Mouse (Mus musculus): ENCODE results near the gene Uxs1.

Uxs1 gene

GRCm38 (mm10) chr1:43827763-43828194 lies at the start of gene Uxs1:
Uxs1 (minus strand) TSS chr1:43827800.
- peak; percentile 92 to 97 for DNase-seq (ENCODE audit: low spot score in 2 of 2)

DNA sequence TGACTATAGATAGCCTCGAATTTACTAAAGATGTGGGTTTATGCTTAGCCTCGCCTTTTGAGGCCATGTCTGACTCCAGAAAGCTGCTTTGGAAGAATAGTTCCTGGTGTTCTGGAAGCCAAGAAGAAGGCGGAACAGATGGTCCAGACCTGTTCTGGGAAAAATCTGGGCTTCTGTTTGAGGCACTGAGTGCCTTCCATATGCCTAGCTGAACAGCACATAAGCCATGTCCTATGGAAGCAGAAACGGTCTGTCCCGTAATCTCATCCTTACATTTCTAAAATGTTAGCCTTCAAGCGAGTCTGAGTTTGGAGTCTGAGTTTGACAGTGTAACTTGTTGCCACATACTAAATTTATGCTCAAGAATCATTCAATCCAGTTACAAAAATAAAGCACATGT lies 49.6 kb upstream of the Uxs1 start:
- DNase-seq (ENCODE audit: low spot score in 2 of 2): peak in 1 of 2 experiments; percentile 10

DNA sequence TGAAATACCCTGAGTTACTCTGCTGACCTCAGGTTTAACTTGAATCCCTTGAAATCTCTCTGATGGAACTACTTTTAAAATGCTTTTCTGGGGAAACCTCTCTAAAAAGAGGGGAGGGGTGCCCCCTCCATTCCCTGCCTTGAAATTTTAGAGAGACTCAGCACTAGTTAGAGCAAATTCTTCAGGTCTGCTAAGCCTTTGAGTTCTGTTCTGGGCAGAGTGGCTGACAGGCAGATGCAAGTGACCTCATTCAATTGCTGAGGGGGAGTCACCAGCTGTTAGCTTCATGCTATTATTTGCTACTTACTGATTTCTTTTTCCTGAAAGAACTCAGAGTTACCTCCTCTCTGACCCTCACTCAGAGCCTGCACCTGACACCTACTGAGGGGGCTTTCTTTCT lies 43.5 kb upstream of the Uxs1 start:
- peak in 1 of 2 experiments; percentile 7 for DNase-seq (ENCODE audit: low spot score in 2 of 2)

GRCm38 (mm10) chr1:43868510-43868909 lies 40.9 kb upstream of the Uxs1 start:
- no peak for DNase-seq (ENCODE audit: low spot score in 2 of 2)

- no peak for DNase-seq (ENCODE audit: low spot score in 2 of 2)
These were observed 37.2 kb upstream of the Uxs1 start for GRCm38 (mm10) chr1:43864758-43865157.

- DNase-seq (ENCODE audit: low spot score in 2 of 2): no peak
These were observed 35.0 kb upstream of the Uxs1 start for GRCm38 (mm10) chr1:43862614-43863013.

GRCm38 (mm10) chr1:43858988-43859387 lies 31.4 kb upstream of the Uxs1 start:
- no peak for DNase-seq (ENCODE audit: low spot score in 2 of 2)

DNA sequence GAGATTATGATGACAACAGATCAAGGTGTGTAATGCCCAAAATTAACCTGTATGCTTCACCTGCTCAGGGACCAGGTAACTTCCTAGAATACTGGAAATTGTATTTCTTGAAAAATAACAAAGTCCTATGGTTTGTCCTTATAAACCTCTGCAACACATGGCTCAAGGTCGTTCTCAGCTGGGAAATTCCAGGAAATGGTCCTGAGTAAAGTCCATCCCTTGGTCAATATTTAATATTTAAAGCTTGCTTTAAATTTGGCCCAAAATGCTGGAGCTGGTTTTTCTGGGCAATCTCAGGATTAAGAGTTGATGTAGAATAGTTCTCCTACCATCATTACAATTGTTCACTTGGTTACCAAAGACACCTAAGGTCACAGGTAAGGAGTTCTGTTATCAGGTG lies 30.1 kb upstream of the Uxs1 start:
- DNase-seq (ENCODE audit: low spot score in 2 of 2): no peak

DNA sequence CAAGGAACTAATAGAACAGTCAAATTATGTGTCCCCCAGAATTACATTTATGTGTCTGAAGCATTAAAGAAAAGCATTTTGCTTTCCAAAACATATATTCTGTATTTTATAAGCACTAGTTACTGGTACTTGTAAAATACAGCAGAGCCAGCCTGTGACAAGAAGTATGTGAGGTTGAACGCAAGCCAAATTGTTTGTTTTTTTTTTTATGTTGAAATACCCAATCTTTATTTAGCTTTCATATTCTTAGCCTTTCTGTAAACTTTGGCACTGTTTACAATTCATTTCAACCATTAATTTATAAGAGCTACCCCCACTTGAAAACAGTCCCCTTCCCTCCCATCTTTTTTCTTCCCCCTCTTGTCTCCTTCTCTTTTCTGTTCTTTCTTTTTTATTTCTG lies 28.0 kb upstream of the Uxs1 start:
- DNase-seq (ENCODE audit: low spot score in 2 of 2): no peak

DNA sequence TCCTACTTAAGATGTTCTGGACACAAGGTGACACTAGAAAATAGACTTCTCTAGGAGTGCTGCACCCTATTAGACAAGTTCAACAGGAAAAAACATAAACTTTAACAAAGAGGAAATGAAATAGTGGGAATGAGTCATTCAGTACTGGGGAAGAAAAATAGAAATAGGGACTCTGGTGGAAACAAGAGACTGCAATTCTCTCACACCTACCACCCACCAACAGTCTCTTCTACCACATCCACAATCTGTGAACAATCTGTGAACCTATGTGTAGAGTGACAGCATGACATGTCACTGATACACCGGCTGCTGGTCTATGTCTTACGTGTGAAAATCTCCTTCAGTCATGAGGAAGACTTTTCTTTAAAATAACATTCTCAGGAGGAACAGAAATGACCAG lies 15.8 kb upstream of the Uxs1 start:
- DNase-seq (ENCODE audit: low spot score in 2 of 2): no peak

GRCm38 (mm10) chr1:43837236-43837635 lies 9.6 kb upstream of the Uxs1 start:
- no peak for DNase-seq (ENCODE audit: low spot score in 2 of 2)

DNA sequence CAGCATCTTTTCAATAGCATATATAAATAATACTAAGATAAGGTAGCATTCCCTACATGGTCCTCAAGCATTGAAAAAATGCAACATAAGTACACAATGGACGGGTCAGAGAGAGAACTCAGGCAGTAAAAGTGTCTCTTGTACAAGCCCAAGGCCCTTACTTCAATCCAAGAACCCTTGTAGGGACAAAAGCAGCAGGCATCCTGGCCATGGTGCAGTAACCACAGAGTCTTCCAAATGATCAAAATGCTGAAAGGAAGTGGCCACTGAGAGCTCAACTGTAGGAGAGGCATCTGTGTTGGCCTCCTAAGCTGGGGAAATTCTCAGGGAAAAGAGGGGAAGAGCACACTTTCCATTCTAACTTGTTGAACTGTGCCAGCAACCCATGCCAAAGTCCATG lies 2.5 kb upstream of the Uxs1 start:
- no peak for DNase-seq (ENCODE audit: low spot score in 2 of 2)

GRCm38 (mm10) chr1:43827002-43827762 lies 418 bp downstream of the Uxs1 start:
- DNase-seq (ENCODE audit: low spot score in 2 of 2): no peak

DNA sequence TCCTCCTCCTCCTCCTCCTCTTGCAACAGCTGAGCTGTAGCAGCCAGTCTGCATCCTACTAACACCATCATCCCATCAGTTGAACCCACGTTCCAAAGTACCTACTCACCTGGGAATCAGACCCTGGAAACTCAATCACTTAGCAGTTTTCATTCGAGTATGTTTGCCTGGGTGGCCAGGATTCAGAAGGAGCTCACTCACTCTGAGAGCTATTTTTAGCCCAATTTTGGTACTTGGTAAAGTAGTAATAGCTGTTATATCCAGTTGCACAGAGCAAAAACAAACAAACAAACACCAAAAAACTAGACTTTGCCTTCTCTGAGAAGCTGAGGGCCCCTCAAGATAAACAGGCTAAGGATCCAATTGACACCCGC lies 985 bp downstream of the Uxs1 start:
- no peak for DNase-seq (ENCODE audit: low spot score in 2 of 2)

- DNase-seq (ENCODE audit: low spot score in 2 of 2): no peak
These were observed 4.2 kb downstream of the Uxs1 start for GRCm38 (mm10) chr1:43823406-43823805.

DNA sequence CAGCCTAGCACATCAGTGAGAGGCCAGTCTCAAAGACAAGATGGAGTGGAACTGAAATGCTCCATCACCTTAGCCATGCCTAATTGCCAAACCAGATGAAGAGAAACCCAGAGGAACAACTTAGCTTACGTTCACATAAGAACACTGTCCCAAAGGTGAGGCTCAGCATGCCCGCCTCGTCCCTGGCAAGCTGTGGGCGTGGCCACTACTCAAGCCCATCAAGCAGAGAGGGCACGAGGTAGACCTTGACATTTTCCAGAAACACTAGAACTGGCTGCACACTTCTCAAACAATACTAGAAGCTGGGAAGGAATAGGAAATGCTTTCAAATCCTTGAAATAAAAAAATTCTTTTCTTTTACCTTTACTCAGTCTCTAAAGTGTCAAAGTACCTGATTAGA lies 5.0 kb downstream of the Uxs1 start:
- DNase-seq (ENCODE audit: low spot score in 2 of 2): no peak

DNA sequence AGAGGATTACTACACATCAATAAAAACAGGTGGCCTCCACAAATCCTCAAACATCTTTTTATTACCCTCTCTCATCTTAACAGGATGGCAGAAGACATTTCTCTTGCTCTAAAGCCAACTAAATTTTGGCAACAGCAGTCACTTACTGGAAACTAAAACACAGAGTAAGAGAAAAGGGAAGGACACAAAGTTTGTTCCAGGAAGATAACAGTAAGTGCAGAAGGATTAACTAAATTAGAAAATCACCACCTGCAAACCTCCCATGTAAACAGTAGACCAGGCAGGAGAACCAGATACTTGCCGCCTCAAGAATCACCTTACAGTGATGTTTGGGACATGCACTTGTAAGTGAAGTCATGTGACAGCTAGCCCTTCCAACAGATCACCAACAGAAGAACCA lies 5.8 kb downstream of the Uxs1 start:
- DNase-seq (ENCODE audit: low spot score in 2 of 2): no peak

- no peak for DNase-seq (ENCODE audit: low spot score in 2 of 2)
These were observed 7.0 kb downstream of the Uxs1 start for GRCm38 (mm10) chr1:43820571-43820970.

GRCm38 (mm10) chr1:43819091-43819490 lies 8.5 kb downstream of the Uxs1 start:
- no peak for DNase-seq (ENCODE audit: low spot score in 2 of 2)

GRCm38 (mm10) chr1:43818356-43818755 lies 9.2 kb downstream of the Uxs1 start:
- DNase-seq (ENCODE audit: low spot score in 2 of 2): no peak

DNA sequence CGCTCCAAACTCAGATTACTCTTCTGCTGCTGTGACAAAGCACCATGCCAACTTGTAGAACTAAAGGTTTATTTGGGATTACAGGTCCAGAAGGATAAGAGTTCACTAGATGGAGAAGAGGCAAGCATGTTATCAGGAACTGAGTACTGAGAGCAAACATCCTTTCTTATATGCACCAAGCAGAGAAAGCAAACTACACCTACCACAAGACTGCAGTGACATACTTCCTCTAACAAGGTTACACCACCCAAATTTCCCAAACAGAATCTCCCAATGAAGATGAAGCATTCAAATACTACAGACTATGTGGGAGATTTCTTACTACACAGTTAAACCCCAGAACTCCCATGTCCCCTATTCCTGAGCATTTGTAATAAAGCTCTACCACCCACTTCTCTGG lies 15.8 kb downstream of the Uxs1 start:
- DNase-seq (ENCODE audit: low spot score in 2 of 2): no peak

GRCm38 (mm10) chr1:43811055-43811454 lies 16.5 kb downstream of the Uxs1 start:
- no peak for DNase-seq (ENCODE audit: low spot score in 2 of 2)

DNA sequence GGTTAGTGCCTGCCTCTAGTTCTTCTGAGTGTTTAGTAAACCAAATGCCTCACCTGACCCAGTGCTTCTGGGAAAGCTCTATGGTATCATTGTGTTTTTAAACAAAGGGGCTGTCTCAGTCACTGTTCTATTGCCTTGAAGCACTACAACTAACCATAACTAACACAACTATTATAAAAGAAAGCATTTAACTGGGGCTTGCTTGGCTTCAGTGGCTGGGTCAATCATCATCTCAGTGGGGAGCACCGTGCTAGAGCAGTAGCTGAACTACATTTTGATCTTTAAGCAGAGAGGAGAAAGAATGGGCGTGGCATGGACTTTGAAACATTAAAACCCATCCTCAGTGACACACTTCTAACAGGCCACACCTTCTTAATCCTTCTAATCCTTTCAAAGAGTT lies 18.2 kb downstream of the Uxs1 start:
- DNase-seq (ENCODE audit: low spot score in 2 of 2): no peak

DNA sequence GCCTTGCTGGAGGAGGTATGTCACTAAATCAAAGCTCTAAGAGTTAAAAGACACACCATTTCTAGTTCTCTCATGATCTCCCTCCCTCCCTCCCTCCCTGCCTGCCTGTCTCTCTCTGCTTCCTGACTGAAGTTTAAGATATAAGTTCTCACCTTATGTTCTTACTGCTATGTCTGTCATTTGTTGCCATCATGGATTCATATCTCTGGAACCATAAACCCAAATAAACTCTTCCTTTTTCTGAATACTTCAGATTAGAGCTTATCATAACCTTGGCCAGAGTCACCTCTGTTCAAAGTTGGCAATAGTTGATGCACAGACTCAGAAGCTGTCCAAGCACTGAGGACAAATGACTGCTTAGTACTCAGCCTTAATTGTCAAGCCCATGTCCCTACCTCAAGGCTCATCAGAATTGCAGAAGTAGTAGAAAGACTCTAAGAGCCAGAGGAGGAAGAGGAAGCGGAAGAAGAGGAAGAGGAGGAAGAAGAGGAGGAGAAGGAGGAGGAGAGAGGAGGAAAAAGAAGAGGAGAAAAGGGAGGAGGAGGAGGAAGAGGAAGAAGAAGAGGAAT lies 23.6 kb downstream of the Uxs1 start:
- DNase-seq (ENCODE audit: low spot score in 2 of 2): no peak
